Mouse (Mus musculus): ENCODE data around the gene Atp5d. TPM values are rescaled to one million over a fixed set of nuclear protein-coding genes. Genes with fewer than 3 reads are reported as not detected.

Gene Atp5d
- total RNA-seq, 2 experiments from 2014 or later, result 657 to 736 TPM

- intact Hi-C loops (cut with DNase I; ENCODE audit: low total_unique reads), result no loop called here
- DNase-seq, result no peak
These were observed 543 bp upstream of the Atp5d start for GRCm38 (mm10) chr10:80137626-80138552.

GRCm38 (mm10) chr10:80139439-80139775 is 975 bp downstream of the Atp5d start:
- no peak for DNase-seq
- intact Hi-C loops (cut with DNase I; ENCODE audit: low total_unique reads), result no loop called here

- no peak for DNase-seq
- intact Hi-C loops (cut with DNase I; ENCODE audit: low total_unique reads), result no loop called here
These were observed 1.7 kb downstream of the Atp5d start for GRCm38 (mm10) chr10:80139975-80140665.

- intact Hi-C loops (cut with DNase I; ENCODE audit: low total_unique reads), result no loop called here
- DNase-seq, result no peak
These were observed 2.2 kb downstream of the Atp5d start, which contains the start of gene Cbarp for GRCm38 (mm10) chr10:80140666-80141035. Cbarp (minus strand) TSS chr10:80140835.

GRCm38 (mm10) chr10:80141243-80141642 is 2.8 kb downstream of the Atp5d start:
- DNase-seq, result peak; percentile 92
- intact Hi-C loops (cut with DNase I; ENCODE audit: low total_unique reads), result no loop called here

- peak; percentile 96 for DNase-seq
These were observed 3.5 kb downstream of the Atp5d start for GRCm38 (mm10) chr10:80141786-80142529.

GRCm38 (mm10) chr10:80142530-80142925 is 4.1 kb downstream of the Atp5d start:
- no peak for DNase-seq
- intact Hi-C loops (cut with DNase I; ENCODE audit: low total_unique reads), result no loop called here

More at GRCm38 (mm10) chr10:80141786-80142529, 3.5 kb downstream of the Atp5d start:
- intact Hi-C loops (cut with DNase I; ENCODE audit: low total_unique reads), result no loop called here

GRCm38 (mm10) chr10:80143664-80144063 is 5.2 kb downstream of the Atp5d start:
- intact Hi-C loops (cut with DNase I; ENCODE audit: low total_unique reads), result loop anchor here (1.0 kb wide), 1 partner anchor 22 kb away; the partner anchor contains the start of gene Cirbp

GRCm38 (mm10) chr10:80144159-80144558 is 5.7 kb downstream of the Atp5d start:
- intact Hi-C loops (cut with DNase I; ENCODE audit: low total_unique reads), result loop anchor here (1.0 kb wide), 1 partner anchor 21 kb away; the partner anchor contains the start of gene Cirbp
- DNase-seq, result no peak

More at GRCm38 (mm10) chr10:80143664-80144063, 5.2 kb downstream of the Atp5d start:
- DNase-seq, result no peak

- intact Hi-C loops (cut with DNase I; ENCODE audit: low total_unique reads), result loop anchor here (1.0 kb wide), 1 partner anchor 20 kb away; the partner anchor contains the start of gene Cirbp
- peak; percentile 83 for DNase-seq
These were observed 6.7 kb downstream of the Atp5d start for GRCm38 (mm10) chr10:80144864-80145838.

GRCm38 (mm10) chr10:80145896-80146295 is 7.5 kb downstream of the Atp5d start:
- DNase-seq, result no peak
- intact Hi-C loops (cut with DNase I; ENCODE audit: low total_unique reads), result no loop called here

- DNase-seq, result no peak
- intact Hi-C loops (cut with DNase I; ENCODE audit: low total_unique reads), result no loop called here
These were observed 8.2 kb downstream of the Atp5d start for GRCm38 (mm10) chr10:80146568-80147011.

- intact Hi-C loops (cut with DNase I; ENCODE audit: low total_unique reads), result no loop called here
- DNase-seq, result no peak
These were observed 8.8 kb downstream of the Atp5d start for GRCm38 (mm10) chr10:80147146-80147718.

GRCm38 (mm10) chr10:80147719-80148601 is 9.5 kb downstream of the Atp5d start, which contains the start of gene Midn:
Midn (plus strand) TSS chr10:80148272.
- DNase-seq, result peak; percentile 85
- intact Hi-C loops (cut with DNase I; ENCODE audit: low total_unique reads), result no loop called here

GRCm38 (mm10) chr10:80148610-80149290 is 10.3 kb downstream of the Atp5d start:
- DNase-seq, result peak; percentile 96
- intact Hi-C loops (cut with DNase I; ENCODE audit: low total_unique reads), result no loop called here
